Mouse (Mus musculus) heart, adult 2 months (tissue): ENCODE data around the gene Olfr1037. TPM values are rescaled to one million over a fixed set of nuclear protein-coding genes. Genes with fewer than 3 reads are reported as not detected.

Experiments
- DNase-seq, 2 experiments: peaks; one replicate each; pipeline ENCODE4 v3.0.0; 2021
- H3K27ac ChIP-seq: fragments of 200-600 bp; 2 replicates; pipeline ENCODE4 v1.8.1; 2022
- H3K27me3 ChIP-seq: fragments of 200-500 bp; 2 replicates; pipeline ENCODE4 v1.6.1; 2012; ENCODE audit warnings: mild to moderate bottlenecking, low read length, inconsistent platforms, mixed read lengths; ENCODE audit not compliant: control insufficient read depth, insufficient read depth
- H3K36me3 ChIP-seq: fragments of 200-500 bp; 2 replicates; pipeline ENCODE4 v1.6.1; 2012; ENCODE audit warnings: low read length, inconsistent platforms; ENCODE audit not compliant: control insufficient read depth, insufficient read depth
- H3K4me1 ChIP-seq: fragments of 200-500 bp; 2 replicates; pipeline ENCODE4 v1.6.1; 2011; ENCODE audit warnings: low read length; ENCODE audit not compliant: control insufficient read depth, insufficient read depth
- H3K4me3 ChIP-seq: fragments of 200-600 bp; 2 replicates; pipeline ENCODE4 v1.8.1; 2022
- H3K79me2 ChIP-seq: fragments of 200-500 bp; replicated peaks from 2 replicates; pipeline ENCODE4 v1.6.1; 2012; ENCODE audit warnings: mild to moderate bottlenecking, inconsistent platforms, low read length, moderate library complexity, mixed read lengths; ENCODE audit not compliant: control insufficient read depth, insufficient read depth
- H3K9ac ChIP-seq: fragments of 200-500 bp; 2 replicates; pipeline ENCODE4 v1.6.1; 2012; ENCODE audit warnings: low read depth, mild to moderate bottlenecking, control low read depth, inconsistent platforms, low read length, mixed read lengths
- CTCF ChIP-seq: fragments of 200-600 bp; IDR thresholded peaks from 2 replicates; pipeline ENCODE4 v1.8.1; 2022; ENCODE audit warnings: antibody characterized with exemption, mild to moderate bottlenecking, moderate library complexity
- EP300 ChIP-seq: fragments of 200-500 bp; IDR thresholded peaks from 2 replicates; pipeline ENCODE4 v1.6.1; 2011; ENCODE audit warnings: low read depth, low read length, control low read depth; ENCODE audit not compliant: insufficient read depth
- POLR2A ChIP-seq: fragments of 200-500 bp; IDR thresholded peaks from 2 replicates; pipeline ENCODE4 v1.6.1; 2011; ENCODE audit warnings: mild to moderate bottlenecking, low read depth, low read length, control low read depth; ENCODE audit not compliant: insufficient read depth
- intact Hi-C: fragments of 180-260 bp; cut with DNase I; formaldehyde crosslinking; loops from one replicate; pipeline ENCODE4 v1.15.1; 2025
- polyA plus RNA-seq: library from polyadenylated mRNA; depleted of rRNA; stranded (reverse); fragments of >200 nt; gene quantifications from 2 replicates; pipeline ENCODE4 v1.2.3, GENCODE M21; 2012; rRNA removed
- total RNA-seq, 2 experiments: library from RNA; stranded (reverse); gene quantifications; 2 replicates each; pipeline ENCODE4 v1.2.3; 2021

Gene Olfr1037
- total and polyA plus RNA-seq, 3 experiments = not detected

DNA sequence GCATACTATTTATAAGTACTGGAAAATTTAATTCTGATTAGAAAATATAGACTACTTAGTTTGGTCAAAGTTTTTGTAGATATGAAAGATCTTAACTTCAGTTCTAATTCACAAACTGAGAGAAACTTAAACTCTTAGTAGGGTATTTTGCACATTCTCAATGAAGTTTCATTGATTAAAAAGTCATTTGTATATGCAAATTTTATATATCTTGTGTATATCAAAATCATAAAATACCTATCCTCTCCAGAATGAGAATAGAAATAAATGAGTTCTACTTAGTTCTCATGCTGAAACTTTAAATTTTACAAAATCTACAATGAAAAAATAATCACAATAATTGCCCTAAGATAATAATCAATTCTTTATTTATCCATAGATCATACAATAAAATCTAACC, 41.6 kb downstream of the Olfr1037 start, which contains the start of gene Olfr1034:
Olfr1034 (plus strand) TSS at position 301 of the 400 bp plus-strand sequence.
- H3K27me3 ChIP-seq = no peaks in the 10 kb centered on the region
- no peak within 1 kb of the TSS for H3K27ac ChIP-seq
- TF ChIP-seq EP300 (no peak), POLR2A (no peak), CTCF (no peak)
- H3K4me3 ChIP-seq = no peak within 1 kb of the TSS
- no peaks in the 10 kb centered on the region for H3K79me2 ChIP-seq
- no peaks in the 10 kb centered on the region for H3K36me3 ChIP-seq
- no peak within 1 kb of the TSS for H3K9ac ChIP-seq
- DNase-seq = no peak
- intact Hi-C loops = no loop called here
- no peaks in the 10 kb centered on the region for H3K4me1 ChIP-seq

Other genes starting within 250 kb of the Olfr1037 start
- gene Olfr1019, start 241.9 kb downstream of the Olfr1037 start, total RNA-seq = not detected
- gene Olfr1019, start 241.9 kb downstream of the Olfr1037 start, polyA plus RNA-seq = not detected in 2 replicates
- not detected for gene Olfr1020, start 240.4 kb downstream of the Olfr1037 start, total RNA-seq
- gene Olfr1020, start 240.4 kb downstream of the Olfr1037 start, polyA plus RNA-seq = not detected in 2 replicates
- not detected for gene Olfr1022, start 218.8 kb downstream of the Olfr1037 start, total RNA-seq
- gene Olfr1022, start 218.8 kb downstream of the Olfr1037 start, polyA plus RNA-seq = not detected in 2 replicates
- not detected for gene Olfr1023, start 201.7 kb downstream of the Olfr1037 start, total RNA-seq
- gene Olfr1023, start 201.7 kb downstream of the Olfr1037 start, polyA plus RNA-seq = not detected in 2 replicates
- gene Olfr1024, start 182.3 kb downstream of the Olfr1037 start, total RNA-seq = not detected
- not detected in 2 replicates for gene Olfr1024, start 182.3 kb downstream of the Olfr1037 start, polyA plus RNA-seq
- not detected for gene Olfr1025-ps1, start 172.2 kb downstream of the Olfr1037 start, total RNA-seq
- not detected in 2 replicates for gene Olfr1025-ps1, start 172.2 kb downstream of the Olfr1037 start, polyA plus RNA-seq
- gene Olfr1026, start 165.8 kb downstream of the Olfr1037 start, total RNA-seq = not detected
- not detected in 2 replicates for gene Olfr1026, start 165.8 kb downstream of the Olfr1037 start, polyA plus RNA-seq
- not detected for gene Olfr1028, start 136.9 kb downstream of the Olfr1037 start, total RNA-seq
- gene Olfr1028, start 136.9 kb downstream of the Olfr1037 start, polyA plus RNA-seq = not detected in 2 replicates
- gene Olfr1029, start 113.5 kb downstream of the Olfr1037 start, total RNA-seq = not detected
- gene Olfr1029, start 113.5 kb downstream of the Olfr1037 start, polyA plus RNA-seq = 0.20 TPM in 2 replicates
- gene Olfr1030, start 108.1 kb downstream of the Olfr1037 start, total RNA-seq = not detected
- gene Olfr1030, start 108.1 kb downstream of the Olfr1037 start, polyA plus RNA-seq = not detected in 2 replicates
- not detected for gene Olfr1031, start 97.1 kb downstream of the Olfr1037 start, total RNA-seq
- not detected in 2 replicates for gene Olfr1031, start 97.1 kb downstream of the Olfr1037 start, polyA plus RNA-seq
- gene Olfr1032, start 81.8 kb downstream of the Olfr1037 start, total RNA-seq = not detected
- gene Olfr1032, start 81.8 kb downstream of the Olfr1037 start, polyA plus RNA-seq = not detected in 2 replicates
- gene Olfr1033, start 66.8 kb downstream of the Olfr1037 start, total RNA-seq = 1 to 10 TPM; 4.7 to 7.0 TPM
- 1.6 and 4.5 TPM in 2 replicates for gene Olfr1033, start 66.8 kb downstream of the Olfr1037 start, polyA plus RNA-seq
- under 1 TPM; 0.10 to 0.16 TPM for gene Olfr1034, start 41.5 kb downstream of the Olfr1037 start, total RNA-seq
- 0.20 and 0.73 TPM in 2 replicates for gene Olfr1034, start 41.5 kb downstream of the Olfr1037 start, polyA plus RNA-seq
- gene Olfr1036, start 13.4 kb downstream of the Olfr1037 start, total RNA-seq = not detected
- gene Olfr1036, start 13.4 kb downstream of the Olfr1037 start, polyA plus RNA-seq = not detected in 2 replicates
- not detected for gene Olfr1039, start 48.5 kb upstream of the Olfr1037 start, total RNA-seq
- gene Olfr1039, start 48.5 kb upstream of the Olfr1037 start, polyA plus RNA-seq = not detected in 2 replicates
- not detected for gene Olfr1040, start 59.3 kb upstream of the Olfr1037 start, total RNA-seq
- gene Olfr1040, start 59.3 kb upstream of the Olfr1037 start, polyA plus RNA-seq = not detected in 2 replicates
- not detected for gene Olfr1042, start 74.5 kb upstream of the Olfr1037 start, total RNA-seq
- not detected in 2 replicates for gene Olfr1042, start 74.5 kb upstream of the Olfr1037 start, polyA plus RNA-seq
- gene Olfr1043, start 80.1 kb upstream of the Olfr1037 start, total RNA-seq = not detected
- not detected in 2 replicates for gene Olfr1043, start 80.1 kb upstream of the Olfr1037 start, polyA plus RNA-seq
- gene Olfr1044, start 90.4 kb upstream of the Olfr1037 start, total RNA-seq = not detected
- gene Olfr1044, start 90.4 kb upstream of the Olfr1037 start, polyA plus RNA-seq = not detected in 2 replicates
- not detected for gene Olfr52, start 98.3 kb upstream of the Olfr1037 start, total RNA-seq
- gene Olfr52, start 98.3 kb upstream of the Olfr1037 start, polyA plus RNA-seq = not detected in 2 replicates
- gene Olfr1045, start 115.6 kb upstream of the Olfr1037 start, total RNA-seq = not detected
- not detected in 2 replicates for gene Olfr1045, start 115.6 kb upstream of the Olfr1037 start, polyA plus RNA-seq
- not detected for gene Olfr1046, start 131.9 kb upstream of the Olfr1037 start, total RNA-seq
- not detected in 2 replicates for gene Olfr1046, start 131.9 kb upstream of the Olfr1037 start, polyA plus RNA-seq
- gene Olfr1047, start 144.0 kb upstream of the Olfr1037 start, total RNA-seq = not detected
- not detected in 2 replicates for gene Olfr1047, start 144.0 kb upstream of the Olfr1037 start, polyA plus RNA-seq
- gene Olfr1048, start 152.9 kb upstream of the Olfr1037 start, total RNA-seq = not detected
- gene Olfr1048, start 152.9 kb upstream of the Olfr1037 start, polyA plus RNA-seq = not detected in 2 replicates
- gene Olfr1049, start 170.9 kb upstream of the Olfr1037 start, total RNA-seq = not detected
- not detected in 2 replicates for gene Olfr1049, start 170.9 kb upstream of the Olfr1037 start, polyA plus RNA-seq
- gene Olfr1051, start 191.7 kb upstream of the Olfr1037 start, total RNA-seq = not detected
- not detected in 2 replicates for gene Olfr1051, start 191.7 kb upstream of the Olfr1037 start, polyA plus RNA-seq
- not detected for gene Olfr1052, start 205.1 kb upstream of the Olfr1037 start, total RNA-seq
- gene Olfr1052, start 205.1 kb upstream of the Olfr1037 start, polyA plus RNA-seq = not detected in 2 replicates
- not detected for gene Olfr1053, start 227.9 kb upstream of the Olfr1037 start, total RNA-seq
- not detected in 2 replicates for gene Olfr1053, start 227.9 kb upstream of the Olfr1037 start, polyA plus RNA-seq
- not detected for gene Olfr1054, start 248.0 kb upstream of the Olfr1037 start, total RNA-seq
- gene Olfr1054, start 248.0 kb upstream of the Olfr1037 start, polyA plus RNA-seq = not detected in 2 replicates